Mouse (Mus musculus) cortical plate, adult 2 months (tissue): ENCODE data around the gene Sh3gl3.

Experiments
- CTCF ChIP-seq: fragments of 200-500 bp; IDR thresholded peaks from 2 replicates; pipeline ENCODE4 v1.5.1; 2011; ENCODE audit warnings: mild to moderate bottlenecking, control low read depth, low read length; ENCODE audit not compliant: insufficient read depth; ENCODE audit errors: extremely low read depth
- POLR2A ChIP-seq: fragments of 200-500 bp; IDR thresholded peaks from 2 replicates; pipeline ENCODE4 v1.6.1; 2011; ENCODE audit warnings: mild to moderate bottlenecking, low read length, control low read depth; ENCODE audit not compliant: insufficient read depth; ENCODE audit errors: extremely low read depth

- TF ChIP-seq POLR2A (no peak), CTCF (no peak)
Measured at GRCm38 (mm10) chr7:82192512-82192911, 18.9 kb downstream of the Sh3gl3 start.
